Mouse (Mus musculus): Measurements from ENCODE around the gene Ints1. TPM values are rescaled to one million over a fixed set of nuclear protein-coding genes. Genes with fewer than 3 reads are reported as not detected.

The Ints1 gene
- polyA plus RNA-seq, 1 experiment = 29.8 TPM

DNA sequence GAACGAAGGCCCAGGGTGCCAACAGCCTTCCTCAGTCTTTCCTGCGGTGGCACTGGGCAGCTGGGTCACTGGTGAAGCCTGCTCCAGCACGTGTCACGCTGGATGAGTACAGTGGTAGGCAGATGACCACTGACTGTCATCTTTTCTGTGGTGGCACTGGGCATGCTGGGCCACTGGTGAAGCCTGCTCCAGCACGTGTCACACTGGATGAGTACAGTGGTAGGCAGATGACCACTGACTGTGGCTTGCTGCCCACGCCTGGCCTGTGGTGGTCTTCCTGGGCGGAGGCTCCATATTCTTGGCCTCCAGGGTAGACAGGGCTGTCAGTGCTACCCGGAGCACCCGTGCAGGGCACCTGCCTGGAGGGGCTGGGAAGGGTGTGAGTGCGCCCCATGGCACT, 26.4 kb upstream of the Ints1 start:
- Histone ChIP-seq H3K27ac (ENCODE audit: insufficient read depth, low read depth, low read length) (no peak overlapping the region), H3K4me1 (ENCODE audit: control insufficient read depth, insufficient read depth, low read length) (peaks cover 5% of the 10 kb centered on the region; the same call in 1 of the 2 replicates)
- TF ChIP-seq POLR2A (IDR thresholded peaks at IDR 0.05; ENCODE audit: borderline replicate concordance, low read depth, low read length) (no peak), CTCF (IDR thresholded peaks at IDR 0.05; ENCODE audit: low read depth, low read length) (no peak)

DNA sequence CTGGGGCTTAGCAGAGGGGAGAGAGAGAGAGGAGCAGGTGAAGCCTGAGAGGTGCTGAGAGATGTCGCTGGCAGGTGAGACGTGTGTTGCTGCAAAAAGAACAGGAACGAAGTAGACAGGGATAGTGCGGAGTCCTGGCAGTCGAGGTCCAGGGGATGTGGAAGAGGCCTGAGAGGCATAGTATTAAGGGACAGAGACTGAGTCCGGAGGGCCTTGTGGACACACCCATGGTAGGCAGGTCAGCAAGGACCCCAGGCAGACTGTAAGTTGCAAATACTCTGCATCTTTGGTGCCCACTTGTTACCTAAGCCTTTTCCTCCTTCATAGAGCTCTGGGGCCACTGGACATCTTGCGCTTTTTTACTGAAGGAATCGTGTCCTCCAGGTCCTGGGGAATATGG, 25.8 kb upstream of the Ints1 start:
- Histone ChIP-seq H3K27ac (ENCODE audit: insufficient read depth, low read depth, low read length) (no peak overlapping the region), H3K4me3 (ENCODE audit: insufficient read depth, low read length) (no peak overlapping the region), H3K4me1 (ENCODE audit: control insufficient read depth, insufficient read depth, low read length) (peaks cover 11% of the 10 kb centered on the region)
- TF ChIP-seq CTCF (IDR thresholded peaks at IDR 0.05; ENCODE audit: low read depth, low read length) = no peak
- no peak for TF ChIP-seq POLR2A (IDR thresholded peaks at IDR 0.05; ENCODE audit: borderline replicate concordance, low read depth, low read length)

More for the DNA sequence above, 26.4 kb upstream of the Ints1 start:
- H3K4me3 ChIP-seq (ENCODE audit: insufficient read depth, low read length) = no peak overlapping the region

DNA sequence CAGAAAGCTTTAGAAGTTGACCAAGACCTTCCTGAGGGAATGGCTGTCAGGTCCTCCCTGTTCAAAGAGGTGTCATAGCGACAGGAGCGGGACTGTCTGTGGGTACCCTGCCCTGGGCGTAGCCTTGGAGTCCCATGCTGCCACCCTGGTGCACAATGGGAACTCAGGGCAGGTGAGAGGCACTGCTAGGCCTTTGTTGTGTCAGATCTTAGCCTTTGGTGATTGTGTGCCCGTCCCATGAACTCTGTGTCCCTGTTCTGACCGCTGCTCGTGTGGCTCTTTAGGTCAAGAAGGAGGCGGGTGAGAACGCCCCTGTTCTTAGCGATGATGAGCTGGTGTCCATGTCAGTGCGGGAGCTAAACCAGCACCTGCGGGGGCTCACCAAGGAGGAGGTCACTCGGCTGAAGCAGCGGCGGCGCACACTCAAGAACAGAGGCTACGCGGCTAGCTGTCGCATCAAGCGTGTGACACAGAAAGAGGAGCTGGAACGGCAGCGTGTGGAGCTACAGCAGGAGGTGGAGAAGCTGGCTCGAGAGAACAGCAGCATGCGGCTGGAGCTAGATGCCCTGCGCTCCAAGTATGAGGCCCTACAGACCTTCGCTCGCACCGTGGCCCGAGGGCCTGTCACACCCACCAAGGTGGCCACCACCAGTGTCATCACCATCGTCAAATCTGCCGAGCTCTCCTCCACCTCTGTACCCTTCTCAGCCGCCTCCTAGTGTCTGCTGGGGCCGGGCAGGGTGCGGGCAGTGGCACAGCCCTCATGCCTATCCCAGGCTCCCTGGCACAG, 24.5 kb upstream of the Ints1 start:
- Histone ChIP-seq H3K27ac (ENCODE audit: insufficient read depth, low read depth, low read length) (no peak overlapping the region), H3K4me1 (ENCODE audit: control insufficient read depth, insufficient read depth, low read length) (peaks cover 22% of the 10 kb centered on the region)
- no peak for TF ChIP-seq CTCF (IDR thresholded peaks at IDR 0.05; ENCODE audit: low read depth, low read length)
- no peak for TF ChIP-seq POLR2A (IDR thresholded peaks at IDR 0.05; ENCODE audit: borderline replicate concordance, low read depth, low read length)

DNA sequence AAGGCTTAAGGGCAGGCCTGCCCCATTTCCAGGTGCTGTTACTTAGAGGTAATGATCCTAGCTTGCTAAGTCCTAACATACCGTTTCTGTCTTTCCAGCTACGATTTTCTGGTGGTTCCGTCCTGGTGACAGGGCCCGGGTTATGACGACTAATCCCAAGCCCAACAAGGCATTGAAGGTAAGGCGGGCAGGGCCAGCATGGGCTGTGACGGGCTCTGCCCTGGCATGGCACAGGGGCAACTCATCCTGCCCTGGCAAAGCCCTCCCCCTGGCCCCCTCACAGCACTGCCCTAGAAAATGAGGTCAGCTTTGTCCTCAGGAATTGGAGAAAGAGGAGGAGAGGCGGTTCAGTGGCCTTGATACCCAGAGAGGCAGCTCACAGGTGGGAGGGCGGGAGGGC, 23.6 kb upstream of the Ints1 start:
- Histone ChIP-seq H3K4me3 (ENCODE audit: insufficient read depth, low read length) (no peak overlapping the region), H3K4me1 (ENCODE audit: control insufficient read depth, insufficient read depth, low read length) (peaks cover 31% of the 10 kb centered on the region), H3K27ac (ENCODE audit: insufficient read depth, low read depth, low read length) (no peak overlapping the region)
- TF ChIP-seq CTCF (IDR thresholded peaks at IDR 0.05; ENCODE audit: low read depth, low read length) (no peak), POLR2A (IDR thresholded peaks at IDR 0.05; ENCODE audit: borderline replicate concordance, low read depth, low read length) (no peak)

More for the DNA sequence above, 24.5 kb upstream of the Ints1 start:
- no peak overlapping the region for H3K4me3 ChIP-seq (ENCODE audit: insufficient read depth, low read length)

DNA sequence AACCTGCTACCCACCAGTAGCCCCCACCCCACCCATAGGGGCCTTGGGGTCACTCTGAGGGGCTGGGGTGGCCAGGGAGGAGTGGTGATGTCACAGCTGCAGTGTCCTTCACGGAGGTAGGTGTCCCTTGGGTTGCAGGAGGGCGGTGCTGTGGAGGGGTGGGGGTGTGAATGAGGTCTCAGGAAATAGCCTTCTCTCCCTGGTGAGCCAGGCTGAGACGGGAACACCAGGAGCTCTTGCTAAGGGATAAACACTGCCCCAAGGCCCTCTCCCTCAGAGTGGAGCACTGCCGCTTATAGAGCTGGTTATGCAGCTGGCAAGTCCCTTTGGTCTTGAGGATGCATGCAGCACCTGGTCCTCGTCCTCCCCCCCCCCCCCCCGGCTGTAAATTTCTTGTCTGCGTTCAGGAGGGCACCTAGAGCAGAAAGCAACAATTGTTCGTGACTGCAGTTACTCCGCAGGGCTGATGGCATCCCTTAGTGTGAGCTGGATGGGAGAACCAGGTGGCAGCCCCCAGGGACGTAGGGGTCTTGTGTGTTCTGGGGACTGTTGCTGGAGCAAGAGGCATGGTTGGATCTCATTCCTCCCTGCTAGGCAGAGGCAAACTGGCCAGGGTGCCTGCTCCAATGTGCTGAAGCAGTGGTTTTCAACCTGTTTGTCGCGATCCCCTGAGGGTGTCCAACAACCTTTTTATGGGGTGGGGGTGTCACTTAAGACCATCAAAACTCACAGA, 22.9 kb upstream of the Ints1 start:
- TF ChIP-seq CTCF (IDR thresholded peaks at IDR 0.05; ENCODE audit: low read depth, low read length) (no peak), POLR2A (IDR thresholded peaks at IDR 0.05; ENCODE audit: borderline replicate concordance, low read depth, low read length) (no peak)
- Histone ChIP-seq H3K4me3 (ENCODE audit: insufficient read depth, low read length) (no peak overlapping the region), H3K4me1 (ENCODE audit: control insufficient read depth, insufficient read depth, low read length) (peaks cover 37% of the 10 kb centered on the region), H3K27ac (ENCODE audit: insufficient read depth, low read depth, low read length) (no peak overlapping the region)

DNA sequence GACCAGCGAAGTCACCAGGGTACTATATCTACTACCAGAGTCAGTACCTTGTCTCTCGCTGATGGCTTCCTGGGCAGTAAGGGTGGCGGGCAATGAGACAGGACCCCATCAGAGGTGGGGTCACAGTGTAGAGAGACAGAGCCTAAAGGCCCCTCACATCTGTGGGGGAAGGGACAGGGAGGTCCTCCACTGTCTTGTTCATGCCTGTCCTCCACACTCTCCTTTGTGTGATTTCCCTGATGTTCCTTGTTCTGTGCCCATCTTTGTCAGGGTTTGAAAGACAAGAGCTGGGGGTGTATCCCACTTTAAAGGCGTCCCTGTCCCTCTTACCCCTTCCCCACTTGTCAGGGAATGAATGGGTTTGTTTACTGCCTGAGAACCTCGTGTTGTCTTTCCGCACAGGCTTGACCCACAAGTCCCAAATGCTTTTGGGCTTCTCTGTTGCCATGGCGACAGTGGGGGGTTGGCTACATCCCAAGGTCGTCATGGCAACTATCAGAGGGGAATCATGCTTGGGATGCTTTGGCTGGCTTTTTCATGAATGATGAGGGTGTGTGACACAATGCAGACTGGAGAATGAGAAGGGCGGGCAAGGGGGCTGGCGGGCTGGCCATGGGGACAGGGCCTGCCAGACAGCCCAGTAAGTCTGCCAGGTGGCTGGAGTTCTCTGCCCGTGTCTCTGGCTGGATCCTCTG, 22.1 kb upstream of the Ints1 start:
- TF ChIP-seq POLR2A (IDR thresholded peaks at IDR 0.05; ENCODE audit: borderline replicate concordance, low read depth, low read length) = no peak
- H3K27ac ChIP-seq (ENCODE audit: insufficient read depth, low read depth, low read length) = no peak overlapping the region
- H3K4me1 ChIP-seq (ENCODE audit: control insufficient read depth, insufficient read depth, low read length) = peaks cover 40% of the 10 kb centered on the region
- H3K4me3 ChIP-seq (ENCODE audit: insufficient read depth, low read length) = no peak overlapping the region

DNA sequence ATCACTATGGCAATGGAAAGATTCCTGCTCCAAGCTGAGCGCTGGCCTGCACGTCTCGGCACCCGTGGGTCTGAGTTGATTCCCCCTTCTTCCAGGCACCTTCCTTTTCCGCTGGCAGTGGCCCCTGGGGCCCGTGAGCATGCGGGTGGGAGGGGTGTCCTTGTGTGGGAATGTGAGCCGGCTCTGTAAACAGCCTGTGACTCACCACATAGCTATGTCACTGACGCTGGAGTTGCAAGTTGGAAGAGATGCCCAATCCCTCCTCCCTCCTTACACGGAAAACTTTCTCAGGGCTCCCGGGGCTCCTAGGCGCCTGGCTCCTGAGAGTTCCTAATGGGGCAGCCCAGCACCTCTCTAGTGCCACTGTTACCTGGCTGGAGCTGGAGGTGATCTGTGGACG, 21.4 kb upstream of the Ints1 start:
- H3K27ac ChIP-seq (ENCODE audit: insufficient read depth, low read depth, low read length) = no peak overlapping the region
- H3K4me1 ChIP-seq (ENCODE audit: control insufficient read depth, insufficient read depth, low read length) = peaks cover 41% of the 10 kb centered on the region

DNA sequence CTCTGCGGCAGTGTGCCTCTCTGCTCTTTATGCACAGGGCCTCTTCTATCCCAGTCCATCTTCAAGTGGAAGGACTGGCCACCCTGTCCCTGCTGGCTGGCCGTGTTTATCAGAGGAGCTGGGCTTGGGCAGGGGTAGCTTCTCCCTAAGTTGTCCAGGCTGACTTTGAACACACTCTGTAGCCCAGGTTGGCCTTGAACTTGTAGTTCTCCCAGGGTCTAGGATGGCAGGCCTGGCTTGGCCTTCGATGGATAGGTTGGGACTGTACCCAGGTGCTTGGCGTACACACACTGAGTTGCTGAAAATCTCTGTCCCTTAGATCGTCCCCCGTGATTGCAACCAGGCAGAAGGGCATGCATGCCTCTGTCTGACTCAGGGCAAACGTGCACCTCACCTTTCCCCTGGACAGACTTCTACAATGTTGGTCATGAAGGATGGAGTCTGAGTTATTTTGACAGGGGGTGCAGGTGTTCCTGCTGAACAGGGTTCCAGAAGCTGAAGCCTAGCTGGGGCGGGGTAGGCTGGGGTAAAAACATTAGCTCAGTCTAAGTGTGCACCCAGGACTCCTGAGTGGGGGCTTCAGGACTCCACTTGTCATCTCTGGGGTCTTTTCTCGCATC, 20.6 kb upstream of the Ints1 start:
- H3K4me1 ChIP-seq (ENCODE audit: control insufficient read depth, insufficient read depth, low read length) = peaks cover 41% of the 10 kb centered on the region
- TF ChIP-seq CTCF (IDR thresholded peaks at IDR 0.05; ENCODE audit: low read depth, low read length) (no peak), POLR2A (IDR thresholded peaks at IDR 0.05; ENCODE audit: borderline replicate concordance, low read depth, low read length) (no peak)
- H3K4me3 ChIP-seq (ENCODE audit: insufficient read depth, low read length) = no peak overlapping the region
- no peak overlapping the region for H3K27ac ChIP-seq (ENCODE audit: insufficient read depth, low read depth, low read length)

More for the DNA sequence above, 21.4 kb upstream of the Ints1 start:
- TF ChIP-seq CTCF (IDR thresholded peaks at IDR 0.05; ENCODE audit: low read depth, low read length) (no peak), POLR2A (IDR thresholded peaks at IDR 0.05; ENCODE audit: borderline replicate concordance, low read depth, low read length) (no peak)
- no peak overlapping the region for H3K4me3 ChIP-seq (ENCODE audit: insufficient read depth, low read length)

DNA sequence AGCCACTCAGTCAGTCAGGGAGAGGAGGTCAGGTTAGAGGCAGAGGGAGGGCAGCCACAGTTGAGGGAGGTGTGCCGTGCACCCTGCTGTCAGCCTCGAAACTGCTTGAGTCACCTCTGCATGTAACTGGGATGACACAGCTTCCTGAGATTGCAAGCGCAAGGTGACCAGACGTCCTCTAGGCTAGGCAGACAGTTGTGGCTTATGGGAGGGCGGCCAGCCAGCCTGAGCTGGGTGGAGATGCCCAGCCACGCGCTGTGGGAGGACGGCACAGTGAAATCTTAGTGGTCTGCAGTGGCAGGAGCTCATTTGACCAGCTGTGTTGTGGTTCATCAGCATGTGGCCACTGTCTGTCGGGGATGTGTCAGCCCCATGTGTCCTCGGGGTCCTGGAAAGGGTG, 19.5 kb upstream of the Ints1 start:
- no peak overlapping the region for H3K4me3 ChIP-seq (ENCODE audit: insufficient read depth, low read length)
- TF ChIP-seq POLR2A (IDR thresholded peaks at IDR 0.05; ENCODE audit: borderline replicate concordance, low read depth, low read length) (no peak), CTCF (IDR thresholded peaks at IDR 0.05; ENCODE audit: low read depth, low read length) (no peak)
- peaks cover 47% of the 10 kb centered on the region for H3K4me1 ChIP-seq (ENCODE audit: control insufficient read depth, insufficient read depth, low read length)
- no peak overlapping the region for H3K27ac ChIP-seq (ENCODE audit: insufficient read depth, low read depth, low read length)

All from bone marrow macrophage, adult 2 months (primary cell).